Mouse (Mus musculus): ENCODE data around the gene Elmo3.

The Elmo3 gene

GRCm38 (mm10) chr8:105355179-105356024 lies 50.0 kb downstream of the Elmo3 start:
- no peak for DNase-seq (ENCODE audit: low spot score)

GRCm38 (mm10) chr8:105356681-105357080 lies 51.3 kb downstream of the Elmo3 start:
- DNase-seq (ENCODE audit: low spot score) = no peak

GRCm38 (mm10) chr8:105359208-105359607 lies 53.8 kb downstream of the Elmo3 start:
- no peak for DNase-seq (ENCODE audit: low spot score)

- no peak for DNase-seq (ENCODE audit: low spot score)
These were observed 54.2 kb downstream of the Elmo3 start for GRCm38 (mm10) chr8:105359646-105360045.
